Mouse (Mus musculus): ENCODE results near the gene Mbtps1.

Gene Mbtps1

DNA sequence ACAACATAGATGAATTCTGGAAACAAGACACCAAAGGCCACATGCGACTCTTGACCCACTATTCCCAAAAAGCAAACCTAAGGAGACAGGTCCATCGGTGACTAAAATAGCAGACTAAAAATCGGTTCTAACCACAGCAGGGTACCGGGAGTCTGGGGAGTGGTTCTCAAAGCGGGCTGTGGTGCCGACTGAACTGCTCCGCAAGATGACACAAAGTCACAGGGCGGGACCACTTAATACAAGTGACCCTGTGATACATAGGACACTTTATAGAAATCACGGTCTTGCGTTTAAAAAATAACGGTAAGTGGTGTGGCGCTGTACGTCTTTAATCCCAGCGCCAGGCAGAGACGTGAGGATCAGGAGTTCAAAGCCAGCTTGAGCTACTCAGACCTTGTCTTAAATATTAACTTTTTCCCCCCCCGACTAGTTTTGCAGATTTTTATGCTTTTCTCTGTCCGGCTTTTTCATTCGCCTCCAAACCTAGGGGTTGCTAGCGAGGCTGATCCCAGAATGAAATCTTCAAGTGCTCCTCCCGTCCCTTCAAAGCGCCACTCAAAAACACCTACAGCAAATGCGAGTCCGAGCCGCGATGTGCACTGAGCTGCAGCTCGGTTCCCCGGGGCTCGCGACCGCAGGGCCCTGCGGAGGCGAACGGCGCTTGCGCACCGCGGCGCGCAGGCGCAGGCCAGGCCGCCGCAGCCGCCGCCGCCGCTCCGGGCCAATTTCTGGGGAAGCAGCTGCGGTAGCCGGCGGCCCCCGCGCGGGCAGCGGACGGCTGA lies 523 bp downstream of the Mbtps1 start:
- peak in 1 of 2 experiments; percentile 80 for DNase-seq (ENCODE audit: low spot score in 2 of 2)

DNA sequence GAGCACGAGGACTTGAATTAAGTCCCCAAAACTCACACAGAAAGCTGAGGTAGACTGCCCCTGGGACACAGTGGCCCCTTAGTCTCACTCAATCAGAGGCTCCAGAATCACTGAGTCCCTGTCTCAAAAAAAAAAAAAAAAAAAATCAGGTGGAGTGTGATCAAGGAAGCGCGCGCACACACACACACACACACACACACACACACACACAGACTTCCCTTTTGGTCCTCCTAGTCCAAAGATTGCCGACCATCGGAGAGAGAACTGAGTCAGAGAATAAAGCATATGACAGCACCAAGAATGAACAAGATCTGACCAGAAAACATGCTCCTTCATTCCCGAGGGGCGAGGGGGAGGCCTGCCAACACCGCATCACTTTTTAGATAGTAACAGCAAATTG lies 1.4 kb downstream of the Mbtps1 start:
- no peak for DNase-seq (ENCODE audit: low spot score in 2 of 2)

DNA sequence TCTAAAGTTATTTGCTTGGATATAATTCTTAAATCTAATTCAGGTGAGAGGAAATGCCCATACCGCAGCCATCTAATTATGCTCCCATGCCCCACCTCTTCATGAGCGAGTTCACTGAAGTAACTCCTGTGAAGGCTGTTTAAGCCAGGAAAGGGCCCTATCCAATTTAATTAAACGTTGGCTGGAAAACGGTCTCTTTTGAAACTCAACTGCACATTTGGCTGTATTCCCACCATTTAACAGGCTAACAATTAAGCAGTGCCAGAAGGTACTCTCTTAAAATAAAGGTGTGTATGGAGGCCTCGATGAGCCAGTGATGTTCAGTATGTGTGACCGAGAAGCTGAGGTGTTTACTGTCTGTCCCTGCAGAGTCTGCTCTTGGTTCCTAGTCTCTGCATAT lies 2.7 kb downstream of the Mbtps1 start:
- no peak for DNase-seq (ENCODE audit: low spot score in 2 of 2)

DNA sequence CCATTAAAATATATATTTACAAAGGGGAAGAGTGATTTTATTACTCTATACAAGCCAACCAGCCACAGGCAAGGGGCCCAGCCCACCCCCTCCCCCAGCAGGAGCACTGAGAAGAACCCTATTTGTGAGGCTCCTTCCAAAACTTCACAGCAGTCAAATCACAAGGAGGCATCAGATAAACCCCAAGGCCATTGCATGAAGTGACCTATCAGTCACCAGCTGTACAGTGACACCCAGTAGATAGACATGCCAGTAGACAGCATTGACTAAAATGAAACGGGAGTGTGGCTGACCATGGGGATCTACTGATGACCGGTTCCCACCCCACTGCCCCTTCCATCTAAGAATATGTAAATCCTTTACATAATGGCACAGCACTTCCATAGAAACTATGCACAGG lies 5.6 kb downstream of the Mbtps1 start:
- DNase-seq (ENCODE audit: low spot score in 2 of 2): no peak

DNA sequence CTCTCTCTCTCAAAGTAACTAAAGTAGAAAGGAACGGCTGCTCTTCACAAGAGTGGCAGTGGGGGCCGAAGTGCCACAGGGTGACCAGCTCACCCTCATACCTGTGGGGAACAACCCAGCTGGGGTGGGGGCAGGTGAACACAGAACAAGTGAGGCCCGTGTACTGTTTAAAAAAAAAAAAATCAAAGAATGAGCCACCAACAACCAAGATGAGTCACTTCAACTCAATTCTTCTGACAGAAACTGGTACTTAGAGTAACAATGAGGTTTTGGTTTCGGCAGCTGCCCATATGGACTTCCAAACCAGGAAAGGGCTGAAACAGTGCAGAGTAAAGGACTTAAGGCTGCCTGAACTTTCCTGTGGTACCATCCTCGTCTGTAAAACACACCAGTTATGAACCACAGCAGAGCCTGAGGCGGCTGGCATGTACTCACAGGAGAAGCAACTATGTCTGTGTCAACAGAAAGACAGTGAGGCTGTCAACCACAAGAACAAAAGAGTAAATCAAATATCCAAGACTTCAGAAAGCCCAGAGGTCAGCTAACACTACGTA lies 9.9 kb downstream of the Mbtps1 start:
- DNase-seq (ENCODE audit: low spot score in 2 of 2): no peak

DNA sequence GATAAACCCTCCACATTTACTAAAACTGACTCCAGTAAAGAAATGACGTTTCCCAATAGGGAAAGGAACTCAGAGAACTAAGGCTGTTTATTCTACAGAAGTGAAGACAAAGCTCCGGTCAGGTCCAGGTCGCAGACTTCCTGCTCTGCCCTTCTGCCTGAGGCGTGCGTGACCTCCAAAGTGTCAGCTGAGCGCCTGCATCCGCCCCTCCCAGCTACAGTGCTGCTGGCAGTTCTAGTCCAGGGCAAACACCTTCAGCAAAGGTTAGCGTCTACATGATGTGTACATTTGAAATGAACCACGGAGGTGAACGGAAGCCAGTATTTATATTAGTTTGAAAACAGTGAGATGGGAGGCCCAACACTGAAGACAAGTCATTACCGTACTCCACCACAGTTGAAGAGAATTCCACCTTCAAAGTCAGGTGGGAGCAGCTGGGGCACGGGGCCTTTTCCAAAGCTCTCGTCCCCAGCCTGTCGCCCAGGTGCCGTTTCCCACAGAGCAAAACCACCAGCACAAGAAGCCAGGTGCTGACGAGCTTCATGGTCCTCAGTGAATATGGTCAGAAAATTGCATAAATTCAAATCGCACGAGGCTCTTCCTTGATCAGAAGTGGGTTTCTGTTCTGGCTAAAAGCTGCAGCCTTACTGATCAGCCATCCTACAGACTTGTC lies 11.4 kb downstream of the Mbtps1 start:
- DNase-seq (ENCODE audit: low spot score in 2 of 2): no peak

DNA sequence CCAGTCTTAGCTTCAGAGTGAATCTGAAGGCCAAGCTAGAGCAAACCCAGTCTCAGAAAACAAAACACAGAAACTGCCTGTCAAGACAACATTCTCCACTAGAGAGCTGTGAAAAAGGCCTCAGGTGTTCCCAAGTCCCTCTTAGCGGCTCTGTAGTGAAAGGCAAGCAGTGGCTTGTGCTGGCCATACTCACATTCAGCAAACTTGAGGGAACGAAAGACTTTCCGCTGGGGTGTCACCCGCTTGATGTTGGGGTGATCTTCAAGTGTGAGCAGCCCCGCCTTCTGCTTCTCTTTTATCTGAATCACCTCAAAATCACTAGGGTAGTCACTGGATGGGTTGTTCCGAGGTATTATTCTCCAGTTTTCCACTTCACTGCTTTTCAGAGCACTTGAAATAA lies 12.7 kb downstream of the Mbtps1 start:
- no peak for DNase-seq (ENCODE audit: low spot score in 2 of 2)

DNA sequence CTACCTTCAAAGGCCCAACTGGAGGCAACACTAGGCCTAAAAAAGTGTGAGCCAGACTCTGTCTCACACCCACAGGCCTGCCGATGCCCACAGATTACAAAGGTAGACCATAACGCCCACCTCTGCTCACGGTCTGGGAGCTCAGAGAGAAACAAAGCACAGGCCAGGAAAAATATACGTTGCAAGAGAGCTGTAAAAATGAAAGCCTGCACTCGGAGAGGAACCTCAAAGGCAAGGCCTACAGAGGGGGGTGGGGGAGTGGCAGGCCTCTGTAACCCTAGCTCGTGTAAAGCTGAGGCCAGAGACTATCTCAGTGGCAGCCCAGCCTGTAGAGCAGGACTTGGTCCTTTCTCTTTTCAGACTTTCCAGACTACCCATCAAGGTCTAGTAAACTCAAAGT lies 13.4 kb downstream of the Mbtps1 start:
- DNase-seq (ENCODE audit: low spot score in 2 of 2): no peak

DNA sequence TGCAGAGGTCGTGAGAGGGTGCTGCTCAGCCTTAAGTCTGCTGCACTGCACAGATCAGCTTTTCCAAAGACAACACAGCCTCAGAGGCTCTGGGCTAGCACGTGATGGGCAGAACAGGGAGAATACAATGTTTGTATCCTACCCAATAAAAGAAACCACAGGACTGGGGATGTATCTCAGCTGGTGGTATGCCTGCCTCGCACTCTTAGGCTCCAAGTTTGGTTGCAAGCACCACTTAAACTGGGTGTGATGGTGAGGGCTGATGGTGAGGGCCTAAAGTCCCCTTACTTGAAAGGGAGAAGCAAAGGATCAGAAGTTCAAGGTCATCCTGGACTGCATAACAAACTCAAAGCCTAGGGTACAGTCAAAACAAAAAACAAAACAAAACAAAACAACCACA lies 13.9 kb downstream of the Mbtps1 start:
- DNase-seq (ENCODE audit: low spot score in 2 of 2): no peak

DNA sequence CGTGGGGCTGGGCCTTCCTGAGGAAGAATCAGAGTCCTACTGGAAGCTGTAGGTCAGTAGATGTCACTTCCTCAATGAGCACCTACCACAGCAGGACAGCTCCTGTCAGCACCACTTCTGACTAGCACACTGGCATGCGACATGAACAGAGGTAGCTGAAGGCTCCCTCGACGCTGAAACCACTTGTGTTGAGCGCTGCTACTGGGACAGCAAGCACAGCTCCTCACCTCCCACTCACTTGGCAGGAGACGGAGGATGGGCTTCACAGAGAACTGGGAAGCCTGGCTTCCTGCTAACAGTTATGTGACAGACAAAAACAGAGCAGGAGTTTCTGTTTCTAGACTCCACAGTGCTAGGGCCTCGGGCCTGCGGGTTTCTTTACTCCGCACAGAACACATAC lies 26.6 kb downstream of the Mbtps1 start:
- DNase-seq (ENCODE audit: low spot score in 2 of 2): peak; percentile 72 to 84

DNA sequence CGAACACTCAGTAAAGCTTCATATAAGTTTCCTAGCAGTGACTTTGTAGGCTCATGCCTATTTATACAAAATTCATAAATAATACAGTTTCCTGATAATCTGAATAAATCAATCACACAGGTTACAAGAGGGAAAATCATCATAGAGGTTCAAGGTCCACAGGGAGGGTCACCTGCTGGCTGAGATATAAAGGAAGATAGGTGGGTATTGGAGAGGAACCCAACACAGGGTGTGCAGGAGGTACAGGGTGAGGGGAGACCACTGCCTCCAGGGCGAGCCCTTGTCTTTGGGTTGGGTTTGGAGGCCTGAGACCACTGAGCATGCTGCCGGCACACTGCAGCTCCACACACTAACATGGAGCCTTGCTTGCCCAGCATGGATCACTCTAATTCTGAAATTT lies 27.1 kb downstream of the Mbtps1 start:
- DNase-seq (ENCODE audit: low spot score in 2 of 2): no peak

DNA sequence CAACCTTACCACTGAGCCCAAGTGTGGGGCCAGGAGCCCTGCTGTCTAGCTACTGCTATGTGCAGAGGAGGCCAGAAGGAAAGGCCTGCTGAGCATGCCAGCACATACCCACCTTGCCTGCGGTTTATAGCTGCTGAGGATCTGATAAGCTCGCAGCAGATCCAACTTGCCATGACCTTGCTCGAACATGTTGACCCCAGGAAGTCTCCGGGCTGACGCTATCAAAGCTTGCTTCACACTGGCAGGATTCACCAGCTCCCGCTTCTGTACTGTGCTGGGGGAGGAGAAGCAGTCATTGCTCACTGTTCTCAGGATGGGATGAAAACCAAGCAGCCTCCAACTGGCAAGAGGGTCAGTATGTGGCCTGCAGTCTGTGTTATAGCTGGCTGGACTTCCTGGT lies 27.6 kb downstream of the Mbtps1 start:
- no peak for DNase-seq (ENCODE audit: low spot score in 2 of 2)

DNA sequence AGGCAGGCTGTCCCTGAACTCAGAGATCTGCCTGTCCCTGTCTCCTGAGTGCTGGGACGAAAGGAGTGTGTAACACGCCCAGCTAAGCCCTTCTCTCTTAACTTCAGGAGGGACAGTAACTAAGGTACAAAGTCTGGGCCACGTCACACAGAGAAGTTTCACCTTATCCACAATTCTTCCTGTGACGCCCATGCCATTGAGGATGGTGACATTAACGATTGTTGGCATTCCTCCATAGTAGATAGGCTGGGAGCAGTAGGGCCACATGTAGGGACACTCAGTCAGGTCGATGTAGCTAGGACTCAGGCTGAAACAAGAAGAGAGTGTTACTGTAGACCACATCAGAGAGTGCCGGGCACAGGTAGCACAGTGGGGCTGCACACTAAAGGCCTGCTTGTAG lies 29.8 kb downstream of the Mbtps1 start:
- DNase-seq (ENCODE audit: low spot score in 2 of 2): no peak

DNA sequence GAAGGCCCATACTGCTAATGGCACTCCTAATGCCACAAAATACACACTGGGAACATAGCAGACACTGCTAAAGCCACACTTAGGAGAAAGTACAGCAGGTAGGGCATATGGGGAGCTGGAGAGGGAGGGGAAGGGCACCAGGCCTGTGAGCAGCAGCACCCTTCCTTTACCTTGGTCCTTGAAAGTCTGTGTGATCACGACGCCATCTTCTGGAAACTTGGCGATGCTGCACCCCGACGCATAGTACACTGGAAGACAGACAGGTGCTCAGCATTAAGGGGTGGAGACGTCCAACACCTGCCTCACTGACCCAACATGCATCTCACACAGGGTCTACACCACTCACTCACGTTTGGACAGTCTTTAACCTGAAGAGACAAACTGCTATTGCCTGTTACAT lies 38.4 kb downstream of the Mbtps1 start:
- no peak for DNase-seq (ENCODE audit: low spot score in 2 of 2)

DNA sequence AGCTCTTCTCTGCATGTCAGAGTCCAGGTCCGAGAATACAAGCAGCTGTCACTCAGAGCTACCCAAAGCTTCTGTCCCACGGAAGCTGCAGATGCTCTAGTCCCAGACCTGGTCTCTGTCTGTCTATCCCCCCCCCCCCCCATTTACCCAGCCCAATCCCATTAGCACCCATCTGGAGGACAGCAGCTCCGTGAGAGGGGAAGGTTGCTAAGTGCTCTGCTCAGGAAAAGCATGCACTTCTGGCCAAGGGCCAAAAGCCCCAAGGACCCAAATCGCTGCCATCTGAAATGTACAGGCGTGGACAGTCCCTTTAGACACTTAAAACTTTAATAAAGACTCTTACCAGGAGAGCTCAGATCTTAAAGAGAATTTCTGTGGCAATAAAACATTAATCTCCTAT lies 41.9 kb downstream of the Mbtps1 start:
- DNase-seq (ENCODE audit: low spot score in 2 of 2): no peak

DNA sequence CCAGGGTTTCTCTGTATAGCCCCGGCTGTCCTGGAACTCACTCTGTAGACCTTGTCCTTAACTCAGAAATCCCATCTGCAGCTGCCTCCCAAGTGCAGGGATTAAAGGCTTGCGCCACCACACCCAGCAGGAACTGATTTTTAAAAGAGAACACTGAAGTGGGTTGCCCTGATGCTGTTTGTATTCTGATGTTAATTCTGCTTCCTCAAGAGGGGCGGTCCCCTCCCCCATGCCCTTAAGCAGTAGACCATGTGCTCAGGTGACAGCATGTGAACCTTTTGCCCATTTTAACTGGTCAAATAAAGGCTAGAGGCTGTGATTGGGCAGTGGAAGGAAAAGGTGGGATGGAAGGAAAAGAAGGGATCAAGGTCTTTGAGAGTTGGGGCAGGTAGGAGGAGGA lies 42.8 kb downstream of the Mbtps1 start:
- DNase-seq (ENCODE audit: low spot score in 2 of 2): no peak

DNA sequence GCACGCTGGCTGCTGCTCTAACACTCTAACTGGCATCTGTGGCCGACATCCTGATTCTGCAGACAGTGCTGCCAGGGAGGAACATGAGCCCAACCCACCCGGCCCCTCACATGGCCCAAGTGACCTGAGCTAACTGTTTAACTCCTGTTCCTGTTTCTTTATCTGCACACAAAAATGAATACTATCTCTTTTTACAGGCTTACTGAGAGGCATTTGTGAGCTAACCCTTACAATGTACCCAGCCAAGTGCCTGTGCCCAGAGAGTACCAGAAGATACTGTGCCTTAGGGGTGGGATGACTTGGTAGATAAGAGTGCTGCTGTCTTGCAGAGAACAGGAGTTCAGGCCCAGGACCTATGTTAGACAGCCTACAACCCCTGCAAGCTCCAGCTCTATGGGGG lies 43.6 kb downstream of the Mbtps1 start:
- no peak for DNase-seq (ENCODE audit: low spot score in 2 of 2)

DNA sequence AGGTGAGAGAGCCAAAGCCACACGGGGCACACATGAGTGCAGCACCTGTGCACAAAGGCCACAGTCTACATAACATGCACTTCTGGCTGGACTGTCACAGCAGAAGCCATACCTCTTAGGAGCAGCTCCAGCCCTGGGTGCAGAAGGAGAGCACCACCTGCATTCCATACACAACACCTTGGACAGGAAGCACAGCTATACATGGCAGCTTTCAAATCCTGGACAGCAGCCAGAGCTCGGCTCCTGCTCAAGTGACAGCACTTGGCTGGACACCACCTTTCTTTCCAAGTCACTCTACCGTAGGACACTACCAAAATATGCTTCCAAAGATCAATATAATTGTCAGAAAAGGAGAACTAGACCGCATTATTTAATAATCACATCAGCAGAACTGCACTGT lies 45.1 kb downstream of the Mbtps1 start:
- no peak for DNase-seq (ENCODE audit: low spot score in 2 of 2)

DNA sequence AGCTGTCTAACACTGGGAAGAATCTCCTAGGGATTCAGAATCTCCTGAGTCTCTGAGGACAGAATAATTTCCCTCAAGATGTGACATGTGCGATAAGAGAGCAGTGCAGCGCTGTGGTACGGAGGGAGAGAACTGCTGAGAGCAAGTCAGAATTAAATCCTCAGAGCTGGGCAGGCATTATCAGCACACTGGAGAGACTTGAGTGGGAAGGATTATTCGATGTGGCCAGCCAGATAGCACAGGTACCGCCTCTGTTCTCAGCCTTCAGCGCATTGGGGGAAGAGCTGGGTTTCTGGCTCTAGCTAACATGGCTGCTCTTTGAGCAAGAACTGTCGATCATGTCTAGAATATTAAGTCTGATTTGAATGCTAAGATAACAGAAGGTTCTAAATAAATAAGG lies 46.8 kb downstream of the Mbtps1 start:
- no peak for DNase-seq (ENCODE audit: low spot score in 2 of 2)

DNA sequence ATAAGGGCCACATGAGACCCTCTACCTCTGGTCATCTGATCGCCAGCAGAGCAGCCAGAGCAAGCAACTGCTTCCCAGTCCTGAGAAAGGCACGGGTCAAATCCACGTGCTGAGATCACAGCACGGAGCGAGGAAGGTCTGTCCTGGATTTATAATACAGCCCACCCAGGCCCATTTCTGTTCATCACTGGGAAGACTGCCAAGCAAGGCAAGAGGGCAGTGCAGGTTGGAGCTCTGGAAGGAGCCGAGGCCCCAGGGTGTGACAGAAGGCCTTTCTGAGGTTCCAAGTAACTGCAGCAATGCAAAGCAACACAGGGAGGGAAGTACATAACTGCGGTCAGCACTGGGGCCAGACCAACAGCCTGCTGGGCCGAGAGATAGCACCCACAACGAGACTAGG lies 48.1 kb downstream of the Mbtps1 start:
- DNase-seq (ENCODE audit: low spot score in 2 of 2): no peak

DNA sequence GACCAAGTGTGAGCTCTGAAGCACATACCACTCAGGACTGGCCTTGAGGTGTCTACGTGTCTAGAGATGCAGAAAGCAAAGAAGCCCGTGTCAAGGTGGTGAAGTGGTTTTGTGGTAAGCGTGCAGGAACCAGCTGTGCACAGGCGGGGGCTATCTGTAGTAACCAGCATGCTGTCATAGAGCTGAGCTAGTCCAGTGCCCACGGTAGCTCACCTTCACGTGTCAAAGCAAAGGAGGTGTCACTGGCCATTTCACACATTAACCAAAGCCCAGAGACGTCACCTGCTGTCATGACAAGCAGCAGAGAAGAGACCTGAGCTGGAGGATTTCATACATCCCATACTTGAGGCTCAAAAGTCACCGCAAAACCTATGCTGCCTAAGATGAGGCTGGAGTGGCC lies 52.4 kb downstream of the Mbtps1 start:
- DNase-seq (ENCODE audit: low spot score in 2 of 2): no peak

DNA sequence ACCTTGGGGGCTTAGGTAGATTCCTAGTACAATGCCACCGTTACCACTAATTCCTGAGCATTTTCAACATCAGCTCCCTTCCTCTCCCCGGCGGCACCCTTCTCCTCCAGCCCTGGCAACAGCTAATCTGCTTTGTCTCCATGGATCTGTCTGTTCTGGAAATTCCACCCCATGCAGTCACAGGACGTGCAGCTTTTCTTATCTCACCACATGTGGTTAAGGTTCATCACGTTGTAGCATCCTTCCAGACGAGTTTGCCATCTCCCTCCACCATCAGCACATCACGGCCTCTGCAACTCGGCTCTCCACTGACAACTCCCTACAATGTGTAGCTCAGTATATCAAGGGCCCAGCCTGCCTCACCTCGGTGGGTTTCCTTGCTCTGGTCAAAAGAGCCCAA lies 53.0 kb downstream of the Mbtps1 start:
- no peak for DNase-seq (ENCODE audit: low spot score in 2 of 2)

DNA sequence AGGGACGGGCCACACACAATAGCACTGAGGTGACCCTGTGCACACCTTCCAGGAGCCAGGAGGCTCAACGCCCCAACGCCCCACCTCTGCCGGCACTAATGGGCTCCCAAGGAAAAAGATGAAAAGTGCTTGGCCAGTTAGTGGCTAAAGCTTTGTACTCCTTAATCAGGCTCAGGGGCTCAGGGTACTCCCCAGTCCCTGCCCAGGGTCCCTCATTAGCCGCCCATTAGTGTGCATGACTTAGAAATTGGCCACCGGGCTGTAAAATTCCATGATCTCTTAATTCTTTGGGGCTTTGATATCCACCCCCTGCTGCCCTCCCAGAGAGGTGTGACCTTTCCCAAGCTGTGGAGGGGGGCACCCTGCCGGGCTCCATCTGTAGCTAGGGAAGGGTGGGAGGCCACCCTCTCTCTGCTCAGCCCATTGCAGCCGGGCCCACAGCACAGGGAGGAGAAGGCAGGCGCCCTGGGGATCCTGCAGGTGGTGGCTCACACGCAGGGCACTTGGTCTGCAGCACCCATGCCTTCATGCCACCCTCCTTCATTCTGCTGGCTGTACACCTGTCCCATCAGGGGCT lies 55.3 kb downstream of the Mbtps1 start:
- no peak for DNase-seq (ENCODE audit: low spot score in 2 of 2)
